Mouse (Mus musculus) left cerebral cortex, adult 11 months (tissue): ENCODE results near the gene Fgfr2.

Source experiments
- DNase-seq: peaks from one replicate; pipeline ENCODE4 v3.0.0; 2022; ENCODE audit warnings: low spot score

Fgfr2 gene

GRCm38 (mm10) chr7:132658058-132658450 is 465.1 kb downstream of the Fgfr2 start:
- DNase-seq = no peak

GRCm38 (mm10) chr7:132657371-132658057 is 465.6 kb downstream of the Fgfr2 start:
- no peak for DNase-seq

GRCm38 (mm10) chr7:132656548-132656947 is 466.6 kb downstream of the Fgfr2 start:
- peak; percentile 70 for DNase-seq

- peak; percentile 77 for DNase-seq
Observed at GRCm38 (mm10) chr7:132656075-132656474, 467.1 kb downstream of the Fgfr2 start.

- no peak for DNase-seq
Observed at GRCm38 (mm10) chr7:132654412-132654811, 468.7 kb downstream of the Fgfr2 start.

- no peak for DNase-seq
Observed at GRCm38 (mm10) chr7:132646514-132646913, 476.6 kb downstream of the Fgfr2 start.

GRCm38 (mm10) chr7:132644605-132645279 is 478.4 kb downstream of the Fgfr2 start:
- no peak for DNase-seq

GRCm38 (mm10) chr7:132641606-132642005 is 481.5 kb downstream of the Fgfr2 start:
- DNase-seq = no peak

DNA sequence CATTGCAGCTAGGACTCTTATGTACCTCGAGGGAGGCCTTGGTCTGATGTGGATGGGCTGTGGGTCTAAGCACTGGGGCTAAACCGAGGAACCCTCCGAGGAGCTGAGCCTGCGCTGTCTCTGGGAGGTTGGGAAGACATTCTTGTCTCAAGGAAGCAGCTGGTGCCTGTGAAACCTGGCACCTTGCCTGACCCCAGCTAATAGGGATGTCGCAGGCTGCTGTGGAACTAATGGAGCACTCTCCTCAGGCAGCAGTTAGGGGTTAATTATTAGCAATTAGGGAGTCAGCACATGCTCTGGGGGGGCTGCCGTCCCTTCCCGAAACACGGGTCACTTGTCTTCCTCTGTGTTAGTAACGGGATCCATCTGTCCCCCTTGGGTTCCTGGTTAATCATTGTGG is 482.2 kb downstream of the Fgfr2 start:
- DNase-seq = no peak

- no peak for DNase-seq
Observed at GRCm38 (mm10) chr7:132638446-132639087, 484.6 kb downstream of the Fgfr2 start.

DNA sequence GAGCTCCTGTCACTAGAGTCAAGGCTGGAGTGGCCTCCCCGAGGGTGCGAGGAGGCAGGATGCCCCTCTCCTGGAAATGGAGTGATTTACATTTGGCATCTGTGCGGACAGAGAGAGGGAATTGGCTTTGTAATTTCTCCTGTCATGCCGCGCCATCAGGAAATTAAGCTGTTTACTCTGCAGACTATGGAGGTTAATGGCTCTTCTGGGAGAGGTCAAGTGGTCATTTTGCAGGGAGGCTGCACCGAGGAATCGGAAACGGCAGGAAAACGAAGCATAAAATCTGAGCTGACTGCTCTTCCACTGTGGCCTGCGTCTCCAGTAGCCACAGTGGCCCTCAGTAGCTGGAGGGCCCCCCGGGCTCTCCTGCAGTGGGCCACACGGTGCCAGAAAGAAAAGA is 485.9 kb downstream of the Fgfr2 start:
- no peak for DNase-seq

DNA sequence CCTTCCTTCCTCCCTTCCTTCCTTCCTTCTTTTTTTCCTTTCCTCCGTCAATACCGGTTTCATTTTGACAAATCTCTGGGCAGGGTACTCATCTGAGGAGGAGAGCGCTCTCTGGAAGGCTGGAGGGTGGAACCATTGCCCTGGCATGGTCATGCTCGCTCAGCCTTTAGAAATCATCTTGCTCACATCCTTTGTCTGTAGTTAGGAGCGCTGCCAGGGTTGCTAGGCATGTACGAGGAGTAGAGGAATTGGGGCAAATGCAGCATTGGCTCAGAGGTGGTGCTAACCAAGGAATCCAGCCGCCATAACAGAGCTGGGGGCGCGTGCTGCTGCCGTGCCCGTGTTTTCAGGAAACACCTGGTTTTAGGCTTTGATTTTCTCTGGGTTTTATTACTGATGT is 491.8 kb downstream of the Fgfr2 start:
- peak; percentile 47 for DNase-seq

DNA sequence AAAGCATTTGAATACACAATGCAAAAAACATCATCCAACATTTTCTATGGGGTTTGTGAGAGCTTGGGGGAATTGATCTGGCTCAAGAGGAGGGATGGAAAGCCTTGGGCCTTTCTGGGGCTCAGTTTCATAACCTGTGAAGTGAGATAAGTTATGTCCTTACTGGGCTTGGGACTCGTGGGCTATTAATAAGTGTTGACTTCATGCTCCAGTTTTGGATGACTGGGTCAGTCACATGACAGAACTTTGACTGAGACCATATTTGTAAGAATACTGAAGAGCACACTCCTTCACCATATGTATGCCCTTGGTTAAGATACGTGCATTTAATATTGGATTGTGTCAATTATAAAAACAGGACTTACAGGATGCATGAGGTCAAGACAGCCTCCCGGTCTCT is 495.7 kb downstream of the Fgfr2 start:
- DNase-seq = no peak

GRCm38 (mm10) chr7:132626174-132626573 is 497.0 kb downstream of the Fgfr2 start:
- no peak for DNase-seq

GRCm38 (mm10) chr7:132624161-132624560 is 499.0 kb downstream of the Fgfr2 start:
- no peak for DNase-seq

GRCm38 (mm10) chr7:132619975-132620918 is 502.9 kb downstream of the Fgfr2 start:
- no peak for DNase-seq

- DNase-seq = no peak
Observed at GRCm38 (mm10) chr7:132619549-132619948, 503.6 kb downstream of the Fgfr2 start.

DNA sequence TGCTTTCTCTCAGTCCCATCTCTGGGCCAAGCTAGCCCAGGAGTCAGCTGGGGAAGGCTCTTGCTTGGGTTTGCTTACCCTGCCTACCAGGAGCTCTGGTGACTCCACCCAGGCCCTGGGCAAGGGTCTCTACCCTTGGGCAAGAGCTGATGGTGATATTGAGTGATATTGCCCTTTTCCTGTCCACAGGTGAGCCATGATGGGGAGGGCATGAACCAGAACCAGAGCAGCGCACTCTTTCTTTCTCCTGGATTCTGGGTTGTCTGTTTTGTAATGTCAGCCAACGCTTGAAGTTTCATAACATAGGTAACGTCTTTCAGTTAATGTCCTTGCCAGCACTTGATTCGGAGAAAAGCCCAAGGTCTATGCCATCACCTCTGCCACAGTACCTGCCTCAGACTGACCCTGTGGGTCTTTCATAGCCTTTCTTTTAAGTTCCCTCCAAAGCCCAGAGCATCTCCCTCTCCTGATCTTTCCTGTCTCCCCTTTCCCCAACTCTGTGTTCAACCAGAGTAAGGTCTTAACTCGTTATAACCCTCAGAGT is 506.1 kb downstream of the Fgfr2 start:
- DNase-seq = no peak

GRCm38 (mm10) chr7:132616391-132616790 is 506.8 kb downstream of the Fgfr2 start:
- DNase-seq = no peak

GRCm38 (mm10) chr7:132615346-132615745 is 507.8 kb downstream of the Fgfr2 start:
- DNase-seq = no peak

GRCm38 (mm10) chr7:132611530-132611929 is 511.6 kb downstream of the Fgfr2 start:
- no peak for DNase-seq
